Mouse (Mus musculus): ENCODE measurements around the gene Tdp2.

Tdp2 gene

GRCm38 (mm10) chr13:24831353-24832130, at the start of gene Tdp2, which contains the start of gene Acot13:
TSS of gene Tdp2 (plus strand) at chr13:24831679.
TSS of gene Acot13 (minus strand) at chr13:24831540.
- peak; percentile 93 for DNase-seq

- DNase-seq: no peak
Measured at GRCm38 (mm10) chr13:24781916-24782315, 49.6 kb upstream of the Tdp2 start.

GRCm38 (mm10) chr13:24786014-24786490, 45.4 kb upstream of the Tdp2 start:
- peak; percentile 39 for DNase-seq

GRCm38 (mm10) chr13:24787477-24787876, 44.0 kb upstream of the Tdp2 start:
- no peak for DNase-seq

- DNase-seq: no peak
Measured at GRCm38 (mm10) chr13:24791349-24791748, 40.1 kb upstream of the Tdp2 start.

GRCm38 (mm10) chr13:24792411-24793045, 39.0 kb upstream of the Tdp2 start:
- no peak for DNase-seq

GRCm38 (mm10) chr13:24798686-24799085, 32.8 kb upstream of the Tdp2 start:
- no peak for DNase-seq

GRCm38 (mm10) chr13:24799378-24799777, 32.1 kb upstream of the Tdp2 start:
- DNase-seq: no peak

GRCm38 (mm10) chr13:24799925-24800673, 31.4 kb upstream of the Tdp2 start:
- peak; percentile 71 for DNase-seq

GRCm38 (mm10) chr13:24800674-24801307, 30.7 kb upstream of the Tdp2 start:
- DNase-seq: peak; percentile 97

- DNase-seq: no peak
Measured at GRCm38 (mm10) chr13:24801308-24801921, 30.1 kb upstream of the Tdp2 start, which contains the start of gene BC005537. TSS of gene BC005537 (plus strand) at chr13:24801657.

DNA sequence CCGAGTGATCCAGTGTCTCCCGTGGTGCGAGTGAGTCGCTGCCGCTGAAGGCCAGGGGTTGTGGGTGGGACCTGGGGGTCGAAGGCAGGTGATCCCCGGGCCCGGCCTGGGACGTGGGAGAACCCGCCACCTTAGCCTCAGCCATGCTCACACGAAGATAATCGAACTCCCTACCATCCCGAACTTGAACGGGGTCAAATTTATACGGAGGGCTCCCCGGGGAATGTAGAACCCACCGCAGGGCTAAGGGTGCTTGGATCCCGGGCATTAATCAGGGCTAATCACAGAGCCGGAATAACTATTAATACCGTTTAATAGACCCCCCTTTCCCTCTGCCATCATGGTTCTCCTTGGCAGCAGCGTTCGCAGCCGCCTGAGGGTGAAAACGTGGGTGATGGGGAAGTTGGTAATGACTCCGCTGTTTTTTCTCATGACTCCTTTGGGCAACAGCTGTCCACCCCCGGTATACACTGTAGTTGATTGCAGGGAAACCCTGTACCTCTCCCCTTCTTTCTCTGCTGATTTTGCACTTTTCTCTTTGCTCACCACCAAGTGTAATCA, 29.3 kb upstream of the Tdp2 start:
- DNase-seq: peak; percentile 43

DNA sequence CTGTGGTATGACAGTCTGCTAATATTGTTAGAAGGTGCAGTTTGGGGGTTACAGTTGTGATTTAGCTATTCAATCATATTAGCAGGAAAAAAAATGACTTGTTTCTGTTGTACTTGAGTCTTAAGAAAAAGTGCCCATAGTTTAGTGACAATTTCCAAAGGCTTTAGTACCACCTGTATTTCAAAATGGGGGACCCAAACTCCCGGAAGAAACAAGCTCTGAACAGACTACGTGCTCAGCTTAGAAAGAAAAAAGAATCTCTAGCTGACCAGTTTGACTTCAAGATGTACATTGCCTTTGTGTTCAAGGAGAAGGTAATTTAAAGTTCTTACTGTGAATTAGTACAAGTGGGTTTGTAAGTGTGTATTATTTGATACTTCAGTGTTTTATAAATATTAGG, 28.3 kb upstream of the Tdp2 start:
- DNase-seq: no peak

- DNase-seq: peak; percentile 48
Measured at GRCm38 (mm10) chr13:24806079-24806478, 25.4 kb upstream of the Tdp2 start.

DNA sequence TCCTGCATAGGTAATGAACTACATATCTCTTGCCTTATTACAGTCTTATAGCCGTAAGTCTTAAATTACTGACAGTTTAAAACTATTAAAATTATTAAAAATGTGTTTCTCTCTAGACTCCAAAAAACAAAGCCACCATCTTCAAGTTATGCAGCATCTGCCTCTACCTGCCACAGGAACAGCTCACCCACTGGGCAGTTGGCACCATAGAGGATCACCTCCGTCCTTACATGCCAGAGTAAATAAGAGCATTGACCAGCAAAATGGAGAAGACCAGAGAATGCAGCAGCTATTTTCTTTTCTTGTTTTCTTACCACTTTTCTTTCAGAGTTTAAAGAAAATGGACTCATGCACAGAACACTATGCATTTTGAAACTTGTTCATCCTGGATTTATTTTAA, 19.0 kb upstream of the Tdp2 start:
- DNase-seq: no peak

- DNase-seq: no peak
Measured at GRCm38 (mm10) chr13:24814616-24815015, 16.9 kb upstream of the Tdp2 start.

- no peak for DNase-seq
Measured at GRCm38 (mm10) chr13:24816125-24817092, 15.1 kb upstream of the Tdp2 start.

- no peak for DNase-seq
Measured at GRCm38 (mm10) chr13:24819931-24820330, 11.5 kb upstream of the Tdp2 start.

- DNase-seq: no peak
Measured at GRCm38 (mm10) chr13:24822663-24823343, 8.7 kb upstream of the Tdp2 start.

DNA sequence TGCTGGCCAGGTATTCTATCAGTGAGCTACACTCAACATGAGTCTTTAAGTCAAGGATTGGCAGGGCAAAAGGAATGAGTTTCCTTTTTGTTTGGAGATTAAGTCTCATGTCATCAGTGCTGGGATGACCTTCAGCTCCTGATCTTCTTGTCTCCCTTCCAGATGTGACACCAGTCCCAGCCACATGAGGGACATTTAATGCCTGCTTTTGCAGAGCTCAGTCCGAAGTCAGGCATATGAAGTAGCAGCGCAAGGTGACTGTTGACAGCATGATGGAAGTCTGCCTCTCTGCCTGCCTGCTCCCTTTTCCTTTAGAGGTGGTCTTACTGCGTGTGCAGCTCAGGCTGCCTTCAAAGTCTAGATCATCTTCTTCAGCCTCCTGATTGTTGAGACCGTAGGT, 6.8 kb upstream of the Tdp2 start:
- DNase-seq: no peak

Measured in kidney, adult 18-20 months (tissue).